Mouse (Mus musculus) cerebellum, postnatal 36 days (tissue): ENCODE data around the gene Trmt11.
"Not testable (repeated sequence)": the region's sequence is repeated elsewhere in the genome, so short reads cannot be mapped to it uniquely, and the experiment has no call there.

Experiments
- DNase-seq, 2 experiments: peaks; one replicate each; pipeline ENCODE4 v3.0.0; 2021 to 2022; ENCODE audit warnings: mixed read lengths in 2 of 2

Gene Trmt11

GRCm38 (mm10) chr10:30555686-30556578 is 44.6 kb downstream of the Trmt11 start:
- no peak for DNase-seq

GRCm38 (mm10) chr10:30552377-30552776 is 48.2 kb downstream of the Trmt11 start:
- no peak for DNase-seq

GRCm38 (mm10) chr10:30549974-30550373 is 50.6 kb downstream of the Trmt11 start:
- DNase-seq = no peak

- DNase-seq = no peak
These were observed 62.1 kb downstream of the Trmt11 start for GRCm38 (mm10) chr10:30538538-30538815.

- DNase-seq = peak in 1 of 2 experiments; percentile 12
These were observed 62.6 kb downstream of the Trmt11 start for GRCm38 (mm10) chr10:30537734-30538537.

DNA sequence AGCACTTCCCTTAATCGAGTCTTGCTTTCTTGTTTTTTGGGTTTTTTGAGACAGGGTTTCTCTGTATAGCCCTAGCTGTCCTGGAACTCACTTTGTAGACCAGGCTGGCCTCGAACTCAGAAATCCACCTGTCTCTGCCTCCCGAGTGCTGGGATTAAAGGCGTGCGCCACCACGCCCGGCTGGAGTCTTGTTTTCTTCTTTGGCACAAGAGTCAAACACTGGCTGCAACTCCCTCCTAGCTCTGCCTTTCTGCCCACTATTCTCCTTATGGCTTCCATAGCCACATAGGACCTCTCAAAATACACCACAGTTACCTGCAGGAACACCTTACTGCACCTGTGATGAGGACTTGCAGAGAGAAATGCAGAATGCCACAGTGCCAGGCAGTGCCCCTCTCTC is 64.6 kb downstream of the Trmt11 start:
- not testable (repeated sequence) for DNase-seq

DNA sequence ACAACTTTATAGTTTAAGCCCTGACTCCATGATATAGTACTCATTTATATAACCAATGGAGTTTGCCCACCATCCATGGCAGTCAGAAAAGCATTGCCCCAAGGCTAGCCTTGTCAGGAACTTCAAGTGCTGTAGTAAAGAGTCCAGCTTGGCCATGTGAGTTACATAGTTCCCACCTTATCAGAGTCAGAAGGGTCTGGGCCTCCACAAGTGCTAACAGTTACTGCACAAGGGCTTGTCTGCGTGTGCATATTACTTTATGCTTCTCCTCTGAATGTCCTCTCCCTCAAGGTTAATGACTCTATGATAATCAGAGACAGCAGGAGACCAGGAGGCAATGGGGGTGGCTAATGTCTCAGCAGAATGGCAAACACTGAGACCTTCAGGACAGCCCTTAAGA is 73.4 kb downstream of the Trmt11 start:
- DNase-seq = no peak

DNA sequence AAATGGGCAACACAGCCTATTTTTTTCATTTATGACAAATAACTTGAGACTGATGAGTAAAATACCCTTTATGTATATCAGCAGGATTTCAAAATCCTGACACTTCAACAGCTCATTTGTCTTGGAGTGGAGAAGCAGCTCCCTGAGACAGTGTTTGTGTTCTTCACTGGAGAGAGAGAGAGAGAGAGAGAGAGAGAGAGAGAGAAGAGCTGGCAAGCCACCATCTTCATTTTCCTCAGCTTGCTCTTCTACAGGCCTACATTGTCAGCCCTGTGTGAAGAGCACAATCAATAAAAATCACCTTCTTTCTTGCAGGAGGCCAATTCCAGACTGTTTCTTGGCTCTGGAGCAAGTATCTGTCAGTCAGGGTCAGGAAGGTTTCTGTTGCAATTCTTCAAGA is 78.8 kb downstream of the Trmt11 start:
- DNase-seq = no peak

DNA sequence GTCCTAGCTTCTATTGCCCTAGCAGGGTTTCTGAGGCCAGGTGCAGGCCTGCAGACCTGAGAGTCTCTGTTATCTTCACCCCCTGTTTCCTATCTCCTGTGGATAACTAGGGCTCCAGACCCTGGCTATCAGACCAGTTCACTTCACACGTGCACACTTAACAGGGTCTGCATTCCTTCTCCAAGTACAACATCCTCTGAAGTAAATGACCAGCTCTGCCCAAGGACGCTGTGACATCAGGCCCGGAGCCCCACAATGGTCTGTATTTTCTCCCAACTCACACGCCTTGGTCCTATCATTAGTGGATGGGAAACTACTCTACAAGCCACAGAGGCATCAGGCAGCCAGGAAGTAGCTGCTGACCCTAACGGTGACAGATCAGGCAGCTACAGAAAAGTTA is 81.4 kb downstream of the Trmt11 start:
- DNase-seq = no peak

- no peak for DNase-seq
These were observed 83.3 kb downstream of the Trmt11 start for GRCm38 (mm10) chr10:30517224-30517623.

DNA sequence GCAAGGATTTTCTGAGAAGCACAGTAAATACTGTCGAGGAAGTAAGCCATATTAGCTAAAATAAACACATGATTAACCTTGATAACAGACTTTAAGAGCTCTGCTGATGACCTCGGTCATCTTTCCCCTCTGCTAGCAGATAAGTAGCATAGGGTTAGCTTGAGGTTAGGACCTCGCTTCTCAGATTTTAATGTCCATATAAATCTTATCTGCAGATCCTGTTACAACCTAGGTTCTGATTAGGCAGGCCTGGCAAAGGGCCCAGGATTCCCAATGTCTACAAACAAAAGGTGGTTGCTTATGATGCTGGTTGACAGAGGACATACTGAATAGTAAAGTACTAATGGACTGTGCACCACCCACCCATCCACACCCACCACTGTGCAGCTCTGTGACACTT is 83.8 kb downstream of the Trmt11 start:
- no peak for DNase-seq

- DNase-seq = no peak
These were observed 95.8 kb downstream of the Trmt11 start for GRCm38 (mm10) chr10:30504736-30505135.

- no peak for DNase-seq
These were observed 97.4 kb downstream of the Trmt11 start for GRCm38 (mm10) chr10:30503168-30503567.

- no peak for DNase-seq
These were observed 97.8 kb downstream of the Trmt11 start for GRCm38 (mm10) chr10:30502718-30503117.

DNA sequence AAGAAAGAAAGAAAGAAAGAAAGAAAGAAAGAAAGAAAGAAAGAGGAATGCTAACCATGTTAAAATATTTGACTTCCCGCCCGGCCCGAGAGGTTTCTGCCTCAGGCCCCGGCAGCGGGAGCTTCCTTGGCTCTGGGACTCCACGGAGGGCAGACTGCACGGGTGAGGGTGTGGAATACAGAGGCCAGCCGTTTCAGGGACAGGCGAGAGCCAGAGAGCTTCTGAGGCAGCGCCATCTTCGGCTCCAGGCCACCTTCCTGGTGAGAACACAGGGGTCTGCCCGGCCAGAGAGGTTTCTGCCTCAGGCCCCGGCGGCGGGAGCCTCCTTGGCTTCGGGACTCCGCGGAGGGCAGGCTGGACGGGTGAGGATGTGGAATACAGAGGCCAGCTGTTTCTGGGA is 102.3 kb downstream of the Trmt11 start:
- DNase-seq = not testable (repeated sequence)
